Mouse (Mus musculus) heart, embryonic 15.5 days (tissue): Measurements from ENCODE around the gene Gtdc1. TPM values are rescaled to one million over a fixed set of nuclear protein-coding genes. Genes with fewer than 3 reads are reported as not detected.

ENCODE experiments used
- ATAC-seq: fragments of 200-750 bp; cut with Nextera tagmentation; replicated peaks from 2 replicates; pipeline ENCODE4 v1.8.0; 2017; ENCODE audit warnings: low read depth, moderate TSS enrichment; ENCODE audit not compliant: insufficient number of reproducible peaks, insufficient read depth, low FRiP score
- H3K27ac ChIP-seq: fragments of 300-500 bp; sonication (generic); 2 replicates; pipeline ENCODE4 v1.5.1; 2015; ENCODE audit warnings: mild to moderate bottlenecking, inconsistent platforms
- H3K27me3 ChIP-seq: fragments of 300-500 bp; sonication (generic); 2 replicates; pipeline ENCODE4 v1.6.1; 2015; ENCODE audit warnings: inconsistent platforms
- H3K36me3 ChIP-seq: fragments of 300-500 bp; sonication (generic); 2 replicates; pipeline ENCODE4 v1.6.1; 2015; ENCODE audit warnings: mild to moderate bottlenecking, inconsistent platforms
- H3K4me1 ChIP-seq: fragments of 300-500 bp; sonication (generic); replicated peaks from 2 replicates; pipeline ENCODE4 v1.6.1; 2015; ENCODE audit warnings: inconsistent platforms
- H3K4me2 ChIP-seq: fragments of 300-500 bp; sonication (generic); 2 replicates; pipeline ENCODE4 v1.6.1; 2015; ENCODE audit warnings: inconsistent platforms, mild to moderate bottlenecking, moderate library complexity
- H3K4me3 ChIP-seq: fragments of 300-500 bp; sonication (generic); 2 replicates; pipeline ENCODE4 v1.5.1; 2015; ENCODE audit warnings: mild to moderate bottlenecking, inconsistent platforms
- H3K9ac ChIP-seq: fragments of 300-500 bp; sonication (generic); 2 replicates; pipeline ENCODE4 v1.6.1; 2015; ENCODE audit warnings: mild to moderate bottlenecking, inconsistent platforms
- H3K9me3 ChIP-seq: fragments of 300-500 bp; sonication (generic); replicated peaks from 2 replicates; pipeline ENCODE4 v1.6.1; 2016; ENCODE audit warnings: inconsistent platforms
- whole genome bisulfite sequencing: fragments of 180-500 bp; shearing (Covaris S2); methylation state at CpG from one replicate; pipeline ENCODE4 v1.1.7; 2015; ENCODE audit warnings: mixed read lengths; 5-methylcytosine and 5-hydroxymethylcytosine counted together
- polyA plus RNA-seq: library from polyadenylated mRNA; unstranded; fragments of >200 nt; fragmentation: Nextera tagmentation; extraction: Ambion mirVana; gene quantifications from 2 replicates; pipeline ENCODE4 v1.2.1, GENCODE M21; 2015

The Gtdc1 gene
- polyA plus RNA-seq, 1 experiment from 2014 or later, result 7.8 TPM

DNA sequence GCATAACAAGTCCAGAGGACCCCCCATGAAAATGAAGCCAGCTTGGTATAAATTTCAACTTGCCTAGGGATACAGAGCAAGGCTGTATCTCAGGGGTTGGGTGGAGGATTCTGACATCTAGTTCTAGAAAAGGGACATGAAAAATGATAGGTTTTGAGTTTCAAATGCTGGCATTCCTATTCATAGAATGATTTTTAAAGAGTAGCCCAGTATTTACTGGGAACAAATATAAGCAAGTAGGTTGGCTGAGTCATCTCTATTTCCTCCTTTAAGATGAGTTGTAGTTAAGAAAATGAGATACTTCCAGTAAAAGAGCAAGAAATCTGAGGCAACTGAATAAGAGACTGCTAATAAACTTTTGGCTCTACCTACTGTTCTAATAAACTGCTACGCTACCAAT lies 190.8 kb downstream of the Gtdc1 start:
- Histone ChIP-seq H3K27me3 (no peaks in the 10 kb centered on the region), H3K9me3 (no peaks in the 10 kb centered on the region), H3K9ac (no peak overlapping the region), H3K27ac (no peak overlapping the region), H3K4me3 (no peak overlapping the region), H3K4me2 (no peak overlapping the region), H3K36me3 (no peaks in the 10 kb centered on the region), H3K4me1 (no peaks in the 10 kb centered on the region)
- ATAC-seq, result no peak
- WGBS, result 93% methylated on average over 1 of the region's 1 CpGs

GRCm38 (mm10) chr2:44721461-44721860 lies 206.0 kb downstream of the Gtdc1 start:
- no peak for ATAC-seq
- H3K4me2 ChIP-seq, result no peak overlapping the region
- H3K9me3 ChIP-seq, result no peaks in the 10 kb centered on the region
- H3K36me3 ChIP-seq, result no peaks in the 10 kb centered on the region
- H3K27ac ChIP-seq, result no peak overlapping the region
- H3K27me3 ChIP-seq, result no peaks in the 10 kb centered on the region
- H3K9ac ChIP-seq, result no peak overlapping the region
- no peak overlapping the region for H3K4me3 ChIP-seq
- no peaks in the 10 kb centered on the region for H3K4me1 ChIP-seq

DNA sequence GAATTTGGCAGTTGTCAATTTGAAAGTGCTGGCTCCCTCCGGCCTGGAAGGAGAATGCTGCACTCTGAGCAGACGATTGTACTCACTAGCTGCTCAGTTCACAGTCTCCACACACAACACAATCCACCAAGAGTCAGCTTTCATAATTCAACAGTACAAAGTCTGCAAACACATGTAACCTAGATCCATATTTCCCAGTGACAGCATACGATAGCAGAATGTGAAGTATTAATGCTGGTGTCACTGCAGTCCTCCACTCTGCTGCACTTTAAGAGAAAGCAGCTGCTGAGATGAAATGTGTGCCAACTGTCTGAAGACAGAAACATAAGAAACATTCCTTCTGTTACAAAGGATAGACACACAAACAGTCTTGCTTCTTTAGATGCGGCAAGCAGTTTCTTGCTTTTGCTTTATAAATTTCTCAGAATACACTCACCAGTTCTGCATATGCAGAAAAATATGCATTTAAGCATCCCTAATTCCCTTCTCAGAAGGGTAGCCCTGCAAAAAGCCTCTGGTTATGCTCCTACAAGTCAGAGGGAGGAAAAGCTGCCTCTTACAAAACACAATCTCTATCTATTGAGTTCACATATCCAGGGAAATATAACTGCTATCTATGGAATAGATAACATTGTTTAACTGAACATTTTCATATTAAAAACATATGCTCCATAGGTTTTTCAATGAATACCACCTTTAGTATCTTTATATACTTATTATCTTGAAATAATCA lies 221.4 kb downstream of the Gtdc1 start:
- Histone ChIP-seq H3K4me2 (no peak overlapping the region), H3K9me3 (no peaks in the 10 kb centered on the region), H3K4me3 (no peak overlapping the region), H3K27ac (no peak overlapping the region), H3K4me1 (no peaks in the 10 kb centered on the region), H3K9ac (no peak overlapping the region), H3K36me3 (no peaks in the 10 kb centered on the region), H3K27me3 (no peaks in the 10 kb centered on the region)
- ATAC-seq, result no peak
- 66% methylated on average over 4 of the region's 4 CpGs for WGBS

DNA sequence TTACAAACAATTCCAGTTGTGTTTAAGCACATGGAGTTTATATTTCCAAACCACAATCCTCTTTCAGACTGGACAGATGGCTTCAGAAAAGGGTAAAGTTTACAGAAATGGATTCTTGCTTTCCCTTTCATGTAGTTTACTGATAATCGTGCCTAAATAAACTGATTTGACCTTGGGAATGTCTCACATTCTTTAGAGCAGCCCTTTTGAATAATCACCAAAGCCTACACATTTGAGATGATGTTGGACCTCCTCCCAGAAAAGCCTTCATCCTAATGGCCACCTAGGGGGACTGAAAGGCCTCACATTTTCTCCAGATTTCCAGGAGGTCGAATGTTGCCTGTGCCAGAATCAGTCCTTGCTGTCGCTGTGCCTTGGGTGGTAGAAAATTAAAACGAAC lies 227.2 kb downstream of the Gtdc1 start:
- Histone ChIP-seq H3K27me3 (no peaks in the 10 kb centered on the region), H3K4me1 (no peaks in the 10 kb centered on the region), H3K36me3 (no peaks in the 10 kb centered on the region), H3K4me3 (no peak overlapping the region), H3K4me2 (no peak overlapping the region), H3K9ac (no peak overlapping the region), H3K9me3 (no peaks in the 10 kb centered on the region), H3K27ac (no peak overlapping the region)
- 67% methylated on average over 4 of the region's 4 CpGs for WGBS
- no peak for ATAC-seq

DNA sequence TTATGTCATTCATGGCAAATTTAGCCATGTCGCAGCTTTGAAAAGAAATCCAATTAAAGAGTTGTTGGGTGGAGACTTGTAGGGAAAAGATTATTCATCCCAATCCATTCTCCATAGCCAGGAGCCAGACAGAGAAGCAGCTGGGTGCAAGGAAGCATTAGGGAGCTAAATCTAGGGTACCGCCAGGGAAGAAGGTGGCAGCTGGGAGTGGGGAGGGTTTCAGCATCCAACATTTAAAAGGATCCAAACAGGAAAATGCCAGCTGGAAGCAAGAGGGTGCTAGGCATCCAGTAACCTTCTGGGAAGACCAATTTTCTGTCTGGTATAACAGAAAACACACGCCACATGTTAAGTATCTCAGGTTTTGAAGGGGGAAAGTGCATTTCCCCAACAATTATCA lies 231.0 kb downstream of the Gtdc1 start:
- Histone ChIP-seq H3K9ac (no peak overlapping the region), H3K4me1 (no peaks in the 10 kb centered on the region), H3K27ac (no peak overlapping the region), H3K9me3 (no peaks in the 10 kb centered on the region), H3K4me3 (no peak overlapping the region), H3K36me3 (no peaks in the 10 kb centered on the region), H3K4me2 (no peak overlapping the region), H3K27me3 (no peaks in the 10 kb centered on the region)
- no peak for ATAC-seq
- WGBS, result 75% methylated on average over 3 of the region's 3 CpGs

DNA sequence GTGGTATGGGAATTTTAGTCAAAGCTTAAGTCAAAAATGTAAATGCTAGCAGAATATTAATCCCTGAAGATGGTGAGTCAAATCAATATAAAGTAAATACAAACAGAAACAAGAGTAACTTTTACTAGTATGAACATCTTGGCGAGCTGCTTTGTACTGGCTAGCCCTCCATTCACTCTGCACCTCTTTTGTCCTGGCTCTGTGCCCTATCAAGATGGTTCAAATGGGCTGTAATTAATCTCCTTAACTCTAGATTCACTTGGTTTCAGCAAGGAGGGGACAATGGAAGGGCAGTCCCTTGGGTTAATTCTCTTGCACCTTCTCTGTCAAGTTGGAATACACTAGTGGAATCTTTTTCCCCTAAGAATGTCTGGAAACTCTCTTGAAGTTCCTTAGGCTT lies 233.6 kb downstream of the Gtdc1 start:
- Histone ChIP-seq H3K36me3 (no peaks in the 10 kb centered on the region), H3K27ac (no peak overlapping the region), H3K9ac (no peak overlapping the region), H3K27me3 (no peaks in the 10 kb centered on the region), H3K4me2 (no peak overlapping the region), H3K4me1 (no peaks in the 10 kb centered on the region), H3K4me3 (no peak overlapping the region), H3K9me3 (no peaks in the 10 kb centered on the region)
- 57% methylated on average over 1 of the region's 1 CpGs for WGBS
- ATAC-seq, result no peak

DNA sequence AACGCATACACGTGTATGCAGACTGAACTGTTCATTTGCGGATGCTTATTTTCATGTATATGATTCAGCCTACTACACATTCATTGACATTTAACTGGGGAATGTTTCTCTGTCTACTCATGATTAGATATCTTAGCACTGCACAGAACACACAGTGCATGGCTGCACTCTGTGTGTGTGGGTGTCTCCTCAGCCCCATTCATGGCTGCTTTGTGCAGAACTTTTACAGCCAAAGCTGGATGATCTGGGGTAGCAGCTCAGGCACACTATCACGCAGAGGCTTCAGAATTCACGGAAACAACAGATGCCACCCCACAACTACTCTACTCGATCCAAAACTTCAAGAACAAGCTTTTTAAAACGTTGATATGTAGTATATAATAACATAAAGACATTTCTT lies 263.4 kb downstream of the Gtdc1 start:
- no peak overlapping the region for H3K4me3 ChIP-seq
- H3K27ac ChIP-seq, result no peak overlapping the region
- no peaks in the 10 kb centered on the region for H3K27me3 ChIP-seq
- no peak overlapping the region for H3K9ac ChIP-seq
- H3K9me3 ChIP-seq, result no peaks in the 10 kb centered on the region
- H3K4me1 ChIP-seq, result no peaks in the 10 kb centered on the region
- 81% methylated on average over 7 of the region's 7 CpGs for WGBS
- H3K36me3 ChIP-seq, result no peaks in the 10 kb centered on the region
- no peak overlapping the region for H3K4me2 ChIP-seq
- ATAC-seq, result no peak

DNA sequence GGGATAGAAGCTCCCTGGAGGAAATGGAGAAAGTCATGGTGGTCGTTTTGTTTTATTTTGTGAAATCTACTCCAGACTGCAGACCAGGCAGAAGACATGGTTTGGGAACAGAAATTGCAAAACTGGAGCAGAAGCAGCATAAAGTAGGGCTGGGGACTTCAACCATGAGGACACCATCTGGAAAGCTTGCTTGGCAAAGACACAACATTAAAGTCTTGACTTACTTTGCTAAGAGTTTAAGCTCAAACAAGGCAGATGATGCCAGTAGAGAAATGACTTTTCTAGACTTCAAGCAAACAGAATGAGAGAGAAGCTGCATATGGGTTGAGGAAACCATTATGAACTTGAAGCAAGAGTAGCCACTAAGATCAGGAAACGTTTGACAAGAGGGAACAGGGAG lies 267.6 kb downstream of the Gtdc1 start:
- H3K9me3 ChIP-seq, result no peaks in the 10 kb centered on the region
- no peak overlapping the region for H3K27ac ChIP-seq
- H3K4me1 ChIP-seq, result no peaks in the 10 kb centered on the region
- no peak for ATAC-seq
- H3K9ac ChIP-seq, result no peak overlapping the region
- H3K27me3 ChIP-seq, result no peaks in the 10 kb centered on the region
- H3K4me2 ChIP-seq, result no peak overlapping the region
- H3K4me3 ChIP-seq, result no peak overlapping the region
- H3K36me3 ChIP-seq, result no peaks in the 10 kb centered on the region
- WGBS, result 70% methylated on average over 2 of the region's 2 CpGs

DNA sequence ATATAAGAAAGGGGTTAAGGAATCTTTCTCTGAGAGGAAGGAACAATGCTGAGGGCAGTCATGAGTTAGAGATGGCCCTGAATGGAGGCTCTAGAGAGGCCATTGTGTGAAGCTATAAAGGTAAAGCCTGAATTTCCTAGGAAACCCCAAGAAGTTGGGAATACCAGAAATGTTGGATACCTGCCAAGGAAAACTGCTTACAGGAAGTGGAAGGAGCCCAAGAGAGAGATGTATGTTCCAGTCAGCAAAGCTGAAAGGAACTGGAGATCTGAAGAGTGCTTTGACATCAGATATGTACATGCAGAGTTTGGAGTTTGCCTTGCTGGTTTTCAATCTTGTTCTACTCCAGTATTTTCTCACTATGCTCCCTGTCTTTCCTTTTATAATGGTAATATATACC lies 268.4 kb downstream of the Gtdc1 start:
- no peak overlapping the region for H3K4me2 ChIP-seq
- no peak overlapping the region for H3K27ac ChIP-seq
- no peaks in the 10 kb centered on the region for H3K9me3 ChIP-seq
- ATAC-seq, result no peak
- no peaks in the 10 kb centered on the region for H3K4me1 ChIP-seq
- no peaks in the 10 kb centered on the region for H3K36me3 ChIP-seq
- H3K4me3 ChIP-seq, result no peak overlapping the region
- H3K27me3 ChIP-seq, result no peaks in the 10 kb centered on the region
- no peak overlapping the region for H3K9ac ChIP-seq

GRCm38 (mm10) chr2:44648537-44648936 lies 278.9 kb downstream of the Gtdc1 start:
- WGBS, result 84% methylated on average over 3 of the region's 3 CpGs
- Histone ChIP-seq H3K36me3 (no peaks in the 10 kb centered on the region), H3K4me3 (no peak overlapping the region), H3K27ac (no peak overlapping the region), H3K9ac (no peak overlapping the region), H3K9me3 (no peaks in the 10 kb centered on the region), H3K4me1 (no peaks in the 10 kb centered on the region), H3K4me2 (no peak overlapping the region), H3K27me3 (no peaks in the 10 kb centered on the region)
- no peak for ATAC-seq

DNA sequence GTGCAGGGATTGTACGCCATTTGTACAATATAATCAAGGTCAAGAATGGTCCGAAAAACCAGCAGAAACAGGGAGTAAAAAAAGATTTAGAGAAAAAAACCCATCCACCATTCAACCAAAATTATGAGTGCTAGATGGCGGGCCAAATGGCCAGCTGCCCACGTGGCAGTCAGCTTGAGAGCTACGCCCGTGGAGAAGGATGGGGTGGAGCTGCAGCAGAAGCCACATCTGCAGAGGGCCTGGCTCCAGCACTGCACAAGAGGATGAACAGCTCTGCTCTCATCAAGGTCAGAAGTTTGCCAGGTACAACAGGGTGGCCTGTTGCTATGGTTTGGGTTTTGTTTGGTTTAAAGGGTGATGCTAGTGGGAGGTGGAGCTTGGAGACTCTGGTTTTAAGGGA lies 281.1 kb downstream of the Gtdc1 start:
- Histone ChIP-seq H3K4me3 (no peak overlapping the region), H3K36me3 (no peaks in the 10 kb centered on the region), H3K9ac (no peak overlapping the region), H3K27ac (no peak overlapping the region), H3K4me1 (no peaks in the 10 kb centered on the region), H3K9me3 (no peaks in the 10 kb centered on the region), H3K4me2 (no peak overlapping the region), H3K27me3 (no peaks in the 10 kb centered on the region)
- ATAC-seq, result no peak
- 82% methylated on average over 6 of the region's 6 CpGs for WGBS

DNA sequence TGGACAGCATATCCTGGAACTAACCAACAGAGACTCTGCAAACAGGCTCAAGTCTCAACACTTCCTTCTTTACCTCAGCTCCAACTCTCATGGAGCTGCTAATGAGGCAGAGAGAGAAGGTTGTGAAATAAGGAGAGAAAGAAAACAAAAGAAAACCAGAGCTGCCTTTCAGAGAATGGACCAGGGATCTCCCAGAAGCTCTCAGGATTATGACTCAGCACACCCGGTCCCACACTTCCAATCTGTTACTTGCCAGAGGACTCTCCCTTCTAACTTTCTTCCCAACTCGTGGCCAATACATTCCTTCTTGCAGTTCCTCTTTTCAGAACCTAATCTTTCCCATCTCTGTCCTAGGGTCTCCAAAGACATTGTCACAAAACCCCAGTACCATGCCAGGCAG lies 288.1 kb downstream of the Gtdc1 start:
- no peaks in the 10 kb centered on the region for H3K9me3 ChIP-seq
- ATAC-seq, result no peak
- H3K4me2 ChIP-seq, result no peak overlapping the region
- no peaks in the 10 kb centered on the region for H3K4me1 ChIP-seq
- H3K36me3 ChIP-seq, result no peaks in the 10 kb centered on the region
- H3K27me3 ChIP-seq, result no peaks in the 10 kb centered on the region
- H3K9ac ChIP-seq, result no peak overlapping the region
- no peak overlapping the region for H3K27ac ChIP-seq
- no peak overlapping the region for H3K4me3 ChIP-seq
- 49% methylated on average over 2 of the region's 2 CpGs for WGBS
